Mouse (Mus musculus): ENCODE measurements around the gene Aph1c.

- TF ChIP-seq UBTF (IDR thresholded peaks at IDR 0.05; ENCODE audit: low read depth, low read length) (no peak), CTCF (conservative IDR thresholded peaks at IDR 0.05 in 1 of 2, IDR thresholded peaks at IDR 0.05 in 1 of 2; ENCODE audit: low read depth in 2 of 2, low read length in 2 of 2) (no peak), ZKSCAN1 (IDR thresholded peaks at IDR 0.05; ENCODE audit: borderline replicate concordance, low read depth, low read length) (no peak)
These were observed 37.6 kb upstream of the Aph1c start for GRCm38 (mm10) chr9:66872015-66872727.

Data from CH12.LX (cell line).